Mouse (Mus musculus) kidney, adult 11 months (tissue): ENCODE measurements around the gene Cryba1.
"Not testable (repeated sequence)": the region's sequence is repeated elsewhere in the genome, so short reads cannot be mapped to it uniquely, and the experiment has no call there.

Source experiments
- DNase-seq: peaks from one replicate; pipeline ENCODE4 v3.0.0; 2022

Gene Cryba1

GRCm38 (mm10) chr11:77725183-77725582 is at the start of gene Cryba1:
Gene Cryba1 (minus strand): TSS chr11:77725283.
- DNase-seq, result no peak

- DNase-seq, result peak; percentile 84
Measured at GRCm38 (mm10) chr11:77771879-77772713, 47.0 kb upstream of the Cryba1 start.

GRCm38 (mm10) chr11:77770346-77770745 is 45.3 kb upstream of the Cryba1 start:
- no peak for DNase-seq

- no peak for DNase-seq
Measured at GRCm38 (mm10) chr11:77769496-77769895, 44.4 kb upstream of the Cryba1 start.

GRCm38 (mm10) chr11:77766351-77767001 is 41.4 kb upstream of the Cryba1 start:
- peak; percentile 77 for DNase-seq

GRCm38 (mm10) chr11:77765459-77765777 is 40.3 kb upstream of the Cryba1 start:
- DNase-seq, result peak; percentile 73

GRCm38 (mm10) chr11:77764694-77765458 is 39.8 kb upstream of the Cryba1 start:
- peak; percentile 81 for DNase-seq

- peak; percentile 92 for DNase-seq
Measured at GRCm38 (mm10) chr11:77763673-77764340, 38.7 kb upstream of the Cryba1 start.

GRCm38 (mm10) chr11:77762783-77763672 is 37.9 kb upstream of the Cryba1 start, which contains the start of gene Myo18a:
Gene Myo18a (plus strand): TSS chr11:77763246.
- DNase-seq, result peak; percentile 65

GRCm38 (mm10) chr11:77760031-77760430 is 34.9 kb upstream of the Cryba1 start:
- no peak for DNase-seq

- DNase-seq, result no peak
Measured at GRCm38 (mm10) chr11:77753469-77753868, 28.4 kb upstream of the Cryba1 start.

GRCm38 (mm10) chr11:77752525-77752924 is 27.4 kb upstream of the Cryba1 start:
- DNase-seq, result no peak

GRCm38 (mm10) chr11:77748996-77749395 is 23.9 kb upstream of the Cryba1 start:
- DNase-seq, result no peak

GRCm38 (mm10) chr11:77747103-77747502 is 22.0 kb upstream of the Cryba1 start:
- DNase-seq, result not testable (repeated sequence)

GRCm38 (mm10) chr11:77746652-77747051 is 21.6 kb upstream of the Cryba1 start:
- no peak for DNase-seq

- peak; percentile 38 for DNase-seq
Measured at GRCm38 (mm10) chr11:77743966-77744365, 18.9 kb upstream of the Cryba1 start.

- no peak for DNase-seq
Measured at GRCm38 (mm10) chr11:77738555-77738954, 13.5 kb upstream of the Cryba1 start.

GRCm38 (mm10) chr11:77737289-77737688 is 12.2 kb upstream of the Cryba1 start:
- DNase-seq, result peak; percentile 70

- no peak for DNase-seq
Measured at GRCm38 (mm10) chr11:77728587-77728986, 3.5 kb upstream of the Cryba1 start.

- no peak for DNase-seq
Measured at GRCm38 (mm10) chr11:77724766-77725165, 317 bp downstream of the Cryba1 start.

- DNase-seq, result no peak
Measured at GRCm38 (mm10) chr11:77721389-77721788, 3.7 kb downstream of the Cryba1 start.

- no peak for DNase-seq
Measured at GRCm38 (mm10) chr11:77719055-77719454, 6.0 kb downstream of the Cryba1 start.
